Mouse (Mus musculus) layer of hippocampus, adult 6 months (tissue): ENCODE results near the gene Taar8a. TPM values are rescaled to one million over a fixed set of nuclear protein-coding genes. Genes with fewer than 3 reads are reported as not detected.

Experiments used
- long read RNA-seq, 2 experiments: library from polyadenylated mRNA; unstranded; transcript quantifications; one replicate each; pipeline ENCODE4 v2.0.0; 2019 to 2020
- polyA plus RNA-seq: library from polyadenylated mRNA; unstranded; fragments of <200 nt; fragmentation: Nextera tagmentation; gene quantifications from 2 replicates; pipeline ENCODE4 v1.2.3, GENCODE M21; 2021

Gene Taar8a
- not detected in 2 replicates for polyA plus RNA-seq
- long read RNA-seq, experiment 1 = 0 reads
- long read RNA-seq, experiment 2 = 0 reads

DNA sequence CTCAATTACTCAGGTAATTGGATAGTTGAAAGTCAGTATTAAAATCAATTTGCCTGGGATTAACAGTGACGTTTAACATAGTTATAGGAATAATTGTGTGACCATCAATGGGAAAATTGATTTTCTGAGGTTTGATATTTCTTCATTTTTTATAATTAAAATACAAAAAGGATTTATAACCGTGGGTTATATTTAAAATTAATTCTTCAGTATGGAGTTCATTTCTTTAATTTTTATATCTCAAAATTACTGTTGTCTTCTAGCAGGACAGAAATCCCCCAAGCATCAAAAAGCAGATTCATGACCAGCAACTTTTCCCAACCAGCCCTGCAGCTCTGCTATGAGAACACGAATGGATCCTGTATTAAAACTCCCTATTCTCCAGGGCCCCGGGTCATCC lies at the start of gene Taar8a:
Gene Taar8a, plus strand, starts transcription at position 301 of the 400 bp plus-strand sequence.

GRCm38 (mm10) chr10:24026922-24027321 lies 49.4 kb upstream of the Taar8a start, which contains the start of gene Taar7d:
Gene Taar7d (plus strand): TSS chr10:24027222.

GRCm38 (mm10) chr10:24037314-24037713 lies 39.0 kb upstream of the Taar8a start, which contains the start of gene Taar7e:
Gene Taar7e (plus strand): TSS chr10:24037614.

DNA sequence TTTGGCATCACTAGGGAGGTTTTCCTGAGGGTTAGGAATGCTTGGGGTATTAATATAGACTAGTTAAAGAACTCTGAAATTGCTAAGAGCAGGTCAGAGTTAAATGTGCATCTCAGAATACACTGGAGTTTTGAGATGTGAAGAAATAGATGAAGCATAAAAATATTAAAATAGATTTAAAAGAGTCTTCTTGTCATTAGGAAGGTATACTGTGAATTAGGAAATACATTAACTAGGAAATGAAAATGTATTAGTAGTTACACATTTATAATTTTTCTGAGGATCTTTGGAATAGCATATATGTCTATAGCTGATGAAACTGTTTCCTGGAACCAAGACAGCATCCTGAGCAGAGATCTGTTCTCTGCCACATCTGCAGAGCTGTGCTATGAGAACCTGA lies 27.1 kb upstream of the Taar8a start, which contains the start of gene Taar7f:
Gene Taar7f, plus strand, starts transcription at position 301 of the 400 bp plus-strand sequence.

GRCm38 (mm10) chr10:24092194-24092593 lies 15.9 kb downstream of the Taar8a start, which contains the start of gene Taar8b:
Gene Taar8b (minus strand): TSS chr10:24092294.

DNA sequence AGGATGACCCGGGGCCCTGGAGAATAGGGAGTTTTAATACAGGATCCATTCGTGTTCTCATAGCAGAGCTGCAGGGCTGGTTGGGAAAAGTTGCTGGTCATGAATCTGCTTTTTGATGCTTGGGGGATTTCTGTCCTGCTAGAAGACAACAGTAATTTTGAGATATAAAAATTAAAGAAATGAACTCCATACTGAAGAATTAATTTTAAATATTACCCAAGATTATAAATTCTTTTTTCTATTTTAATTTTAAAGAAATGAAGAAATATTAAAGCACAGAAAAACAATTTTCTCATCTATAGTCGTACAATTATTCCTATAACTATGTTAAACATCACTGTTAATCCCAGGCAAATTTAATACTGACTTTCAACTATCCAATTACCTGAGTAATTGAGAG lies 25.5 kb downstream of the Taar8a start, which contains the start of gene Taar8c:
Gene Taar8c, minus strand, starts transcription at position 101 of the 400 bp plus-strand sequence.

DNA sequence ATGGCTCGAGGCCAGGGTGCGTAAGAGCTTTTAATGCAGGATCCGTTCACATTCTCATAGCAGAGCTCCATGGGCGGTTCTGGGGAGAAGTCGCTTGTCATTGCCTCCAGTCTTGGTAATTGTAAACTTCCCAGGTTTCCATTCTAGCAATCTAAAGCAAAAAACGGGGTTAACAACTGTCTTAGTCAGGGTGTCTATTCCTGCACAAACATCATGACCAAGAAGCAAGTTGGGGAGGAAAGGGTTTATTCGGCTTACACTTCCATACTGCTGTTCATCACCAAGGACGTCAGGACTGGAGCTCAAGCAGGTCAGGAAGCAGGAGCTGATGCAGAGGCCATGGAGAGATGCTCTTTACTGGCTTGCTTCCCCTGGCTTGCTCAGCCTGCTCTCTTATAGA lies 33.1 kb downstream of the Taar8a start, which contains the start of gene Taar9:
Gene Taar9, minus strand, starts transcription at position 101 of the 400 bp plus-strand sequence.

Other genes starting within 250 kb of the Taar8a start
- gene Vnn3, start 225.0 kb upstream of the Taar8a start, polyA plus RNA-seq = not detected in 2 replicates
- 0.15 and 0.20 TPM in 2 replicates for gene Vnn1, start 181.8 kb upstream of the Taar8a start, polyA plus RNA-seq
- gene Taar1, start 156.1 kb upstream of the Taar8a start, polyA plus RNA-seq = not detected in 2 replicates
- not detected in 2 replicates for gene Taar2, start 137.9 kb upstream of the Taar8a start, polyA plus RNA-seq
- gene Taar3, start 126.9 kb upstream of the Taar8a start, polyA plus RNA-seq = not detected in 2 replicates
- gene Taar4, start 116.0 kb upstream of the Taar8a start, polyA plus RNA-seq = not detected in 2 replicates
- not detected in 2 replicates for gene Taar5, start 105.8 kb upstream of the Taar8a start, polyA plus RNA-seq
- gene Taar6, start 90.9 kb upstream of the Taar8a start, polyA plus RNA-seq = not detected in 2 replicates
- not detected in 2 replicates for gene Taar7a, start 83.0 kb upstream of the Taar8a start, polyA plus RNA-seq
- not detected in 2 replicates for gene Taar7b, start 76.6 kb upstream of the Taar8a start, polyA plus RNA-seq
- not detected in 2 replicates for gene Taar7d, start 49.3 kb upstream of the Taar8a start, polyA plus RNA-seq
- gene Taar7e, start 38.9 kb upstream of the Taar8a start, polyA plus RNA-seq = not detected in 2 replicates
- gene Taar7f, start 27.0 kb upstream of the Taar8a start, polyA plus RNA-seq = not detected in 2 replicates
- gene Taar8b, start 15.8 kb downstream of the Taar8a start, polyA plus RNA-seq = not detected in 2 replicates
- not detected in 2 replicates for gene Taar8c, start 25.4 kb downstream of the Taar8a start, polyA plus RNA-seq
- not detected in 2 replicates for gene Taar9, start 33.0 kb downstream of the Taar8a start, polyA plus RNA-seq
- gene Stx7, start 72.8 kb downstream of the Taar8a start, polyA plus RNA-seq = 176 and 202 TPM in 2 replicates
- 3.4 and 4.2 TPM in 2 replicates for gene Moxd1, start 147.0 kb downstream of the Taar8a start, polyA plus RNA-seq